In the genomic region with DNA sequence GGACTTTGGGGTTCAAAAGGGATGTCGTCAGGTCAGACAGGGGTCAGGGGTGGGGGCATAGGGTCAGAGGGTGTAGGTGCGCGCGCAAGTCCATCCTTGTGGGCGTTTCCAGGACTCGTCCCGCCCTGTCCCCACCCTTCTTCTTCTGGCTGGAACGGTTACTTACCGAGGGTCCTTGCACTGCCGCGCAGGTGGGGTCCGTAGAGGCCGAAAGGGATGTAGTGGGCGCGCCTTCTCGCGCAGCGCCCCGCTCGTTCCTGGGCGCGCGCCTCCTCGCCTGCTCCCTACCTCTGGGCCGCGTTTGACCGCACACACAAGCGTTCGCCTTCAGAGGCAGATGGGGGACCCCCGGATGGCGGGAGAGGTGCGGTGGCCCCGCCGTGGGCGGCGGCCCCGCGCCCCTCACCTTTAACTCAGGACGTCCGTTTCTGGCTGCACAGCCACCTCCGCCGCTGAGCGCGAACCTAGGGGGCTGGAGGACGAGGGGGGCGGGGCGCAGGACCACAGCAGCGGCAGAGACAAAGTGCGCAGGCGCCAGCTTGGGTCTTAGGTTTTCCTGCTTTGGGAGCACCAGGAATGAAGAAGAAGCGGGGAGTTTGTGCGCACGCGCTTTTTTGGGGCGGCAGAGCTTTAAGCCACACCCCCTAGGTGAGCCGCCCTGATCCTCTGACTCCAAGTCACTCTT, we compare ENCODE assay signal across 8 mouse cellular contexts. TPM values are rescaled to one million over a fixed set of nuclear protein-coding genes. Genes with fewer than 3 reads are reported as not detected.
DNase-seq lines count a peak whose midpoint lies in the region; ATAC-seq lines count a peak whose summit lies in the region.

A gene (minus strand): TSS at position 474 of the 685 bp plus-strand sequence.

- H3K27me3 ChIP-seq in kidney, embryonic 15.5 days, result no peaks in the 10 kb centered on the region
- H3K27me3 ChIP-seq in liver, embryonic 11.5 days (replicated peaks; ENCODE audit: control insufficient read depth, insufficient read depth, low read length), result no peaks in the 10 kb centered on the region; the same call in 1 of the 2 replicates
- no peaks in the 10 kb centered on the region for H3K27me3 ChIP-seq in neural tube, embryonic 11.5 days (ENCODE audit: control insufficient read depth, insufficient read depth, low read length)

- H3K4me1 ChIP-seq in kidney, embryonic 15.5 days, result 0 out of 2 replicates have a peak, but pooled peaks cover 4% of the 10 kb centered on the region
- H3K4me1 ChIP-seq in liver, embryonic 11.5 days (replicated peaks; ENCODE audit: control insufficient read depth, insufficient read depth, low read length), result no peaks in the 10 kb centered on the region; the same call in 1 of the 2 replicates
- H3K4me1 ChIP-seq in neural tube, embryonic 11.5 days (ENCODE audit: control insufficient read depth, insufficient read depth, low read length), result no peaks in the 10 kb centered on the region

- peak within 1 kb of the TSS; percentile 61 for H3K4me2 ChIP-seq in kidney, embryonic 15.5 days
- H3K4me2 ChIP-seq in liver, embryonic 11.5 days, result peak within 1 kb of the TSS; percentile 75
- H3K4me2 ChIP-seq in neural tube, embryonic 11.5 days (ENCODE audit: low read depth), result peak within 1 kb of the TSS; percentile 54

- peak; percentile 67 for DNase-seq in 416B (ENCODE audit: low read depth)
- DNase-seq in embryo, embryonic 10.5 days (ENCODE audit: low spot score), result peak; percentile 88
- DNase-seq in heart, adult 9 months (ENCODE audit: low spot score in 2 of 2), result peak; percentile 33 to 50
- peak; percentile 44 for DNase-seq in liver, embryonic 11.5 days (ENCODE audit: low spot score)
- peak; percentile 85 for DNase-seq in neural tube, embryonic 11.5 days (ENCODE audit: low spot score)
- no peak for DNase-seq in T-cell, adult 2 months (ENCODE audit: low spot score)

- H3K36me3 ChIP-seq in kidney, embryonic 15.5 days, result no peaks in the 10 kb centered on the region
- no peaks in the 10 kb centered on the region for H3K36me3 ChIP-seq in liver, embryonic 11.5 days (ENCODE audit: control insufficient read depth, insufficient read depth, low read length)
- H3K36me3 ChIP-seq in neural tube, embryonic 11.5 days (ENCODE audit: control insufficient read depth, insufficient read depth, low read length), result no peaks in the 10 kb centered on the region

- 11% methylated on average over 49 of the region's 56 CpGs for WGBS in kidney, embryonic 15.5 days
- 13% methylated on average over 51 of the region's 56 CpGs for WGBS in liver, embryonic 11.5 days
- 8% methylated on average over 40 of the region's 56 CpGs for WGBS in neural tube, embryonic 11.5 days

- H3K9me3 ChIP-seq in kidney, embryonic 15.5 days (replicated peaks), result no peaks in the 10 kb centered on the region
- no peaks in the 10 kb centered on the region for H3K9me3 ChIP-seq in liver, embryonic 11.5 days (ENCODE audit: control insufficient read depth, low read length)
- H3K9me3 ChIP-seq in neural tube, embryonic 11.5 days (ENCODE audit: control insufficient read depth, low read length), result no peaks in the 10 kb centered on the region

- H3K27ac ChIP-seq in kidney, embryonic 15.5 days, result no peak within 1 kb of the TSS
- H3K27ac ChIP-seq in liver, embryonic 11.5 days (ENCODE audit: low read depth, low read length), result no peak within 1 kb of the TSS
- no peak within 1 kb of the TSS for H3K27ac ChIP-seq in neural tube, embryonic 11.5 days (ENCODE audit: low read depth, low read length)

- peak within 1 kb of the TSS; percentile 65 for H3K4me3 ChIP-seq in kidney, embryonic 15.5 days (replicated peaks)
- peak within 1 kb of the TSS; percentile 66 for H3K4me3 ChIP-seq in liver, embryonic 11.5 days (ENCODE audit: low read depth, low read length)
- H3K4me3 ChIP-seq in neural tube, embryonic 11.5 days (ENCODE audit: low read depth, low read length), result peak within 1 kb of the TSS; percentile 62

- peak; percentile 10 for ATAC-seq in activated CD4-positive, CD25-positive, alpha-beta regulatory T cell, adult 4 months
- ATAC-seq in kidney, embryonic 15.5 days (replicated peaks; ENCODE audit: low FRiP score), result peak; percentile 89
- peak; percentile 47; the same call in 1 of the 2 replicates for ATAC-seq in liver, embryonic 11.5 days (replicated peaks; ENCODE audit: low FRiP score)
- ATAC-seq in neural tube, embryonic 11.5 days (ENCODE audit: insufficient read depth, low FRiP score, low TSS enrichment), result peak; percentile 65; the same call in 1 of the 2 replicates

- peak within 1 kb of the TSS; percentile 56 for H3K9ac ChIP-seq in kidney, embryonic 15.5 days
- peak within 1 kb of the TSS; percentile 62; the same call in 1 of the 2 replicates for H3K9ac ChIP-seq in liver, embryonic 11.5 days (ENCODE audit: low read depth, low read length)
- peak within 1 kb of the TSS; percentile 62 for H3K9ac ChIP-seq in neural tube, embryonic 11.5 days (ENCODE audit: low read length)

RNA-seq across cellular contexts. Expression of the gene that starts here (rescaled TPM):
- under 1 TPM in 1 of 2 experiments, not detected in 1; 0.20 TPM for polyA plus RNA-seq in activated CD4-positive, CD25-positive, alpha-beta regulatory T cell, adult 4 months (2017; shearing (Covaris generic))
- 19.6 and 20.2 TPM in 2 replicates for polyA plus RNA-seq in kidney, embryonic 15.5 days (2015; fragmentation: Nextera tagmentation; extraction: Ambion mirVana)
- 4.7 and 6.5 TPM in 2 replicates for polyA plus RNA-seq in liver, embryonic 11.5 days (2014; fragmentation: Nextera tagmentation; extraction: Ambion mirVana)
- polyA plus RNA-seq in neural tube, embryonic 11.5 days (2014; fragmentation: Nextera tagmentation; extraction: Ambion mirVana), result 21.0 and 31.8 TPM in 2 replicates

Comparison
In these comparisons a context has a peak if more than half of its experiments do, and no peak if none do; other contexts are left out.
1. Peak in ATAC-seq in activated CD4-positive, CD25-positive, alpha-beta regulatory T cell, adult 4 months; RNA of the gene not detected or under 1 TPM.
2. ATAC-seq: peak in every context shown above with its lines; median percentile 89 in kidney, embryonic 15.5 days; 65 in neural tube, embryonic 11.5 days; 47 in liver, embryonic 11.5 days; 10 in activated CD4-positive, CD25-positive, alpha-beta regulatory T cell, adult 4 months.